Mouse (Mus musculus) right cerebral cortex, postnatal 36 days (tissue): ENCODE data around the gene Fam120b.

Source experiments
- DNase-seq, 2 experiments: peaks; one replicate each; pipeline ENCODE4 v3.0.0; 2022; ENCODE audit warnings: low spot score in 2 of 2, mixed read lengths in 1 of 2

Fam120b gene

DNA sequence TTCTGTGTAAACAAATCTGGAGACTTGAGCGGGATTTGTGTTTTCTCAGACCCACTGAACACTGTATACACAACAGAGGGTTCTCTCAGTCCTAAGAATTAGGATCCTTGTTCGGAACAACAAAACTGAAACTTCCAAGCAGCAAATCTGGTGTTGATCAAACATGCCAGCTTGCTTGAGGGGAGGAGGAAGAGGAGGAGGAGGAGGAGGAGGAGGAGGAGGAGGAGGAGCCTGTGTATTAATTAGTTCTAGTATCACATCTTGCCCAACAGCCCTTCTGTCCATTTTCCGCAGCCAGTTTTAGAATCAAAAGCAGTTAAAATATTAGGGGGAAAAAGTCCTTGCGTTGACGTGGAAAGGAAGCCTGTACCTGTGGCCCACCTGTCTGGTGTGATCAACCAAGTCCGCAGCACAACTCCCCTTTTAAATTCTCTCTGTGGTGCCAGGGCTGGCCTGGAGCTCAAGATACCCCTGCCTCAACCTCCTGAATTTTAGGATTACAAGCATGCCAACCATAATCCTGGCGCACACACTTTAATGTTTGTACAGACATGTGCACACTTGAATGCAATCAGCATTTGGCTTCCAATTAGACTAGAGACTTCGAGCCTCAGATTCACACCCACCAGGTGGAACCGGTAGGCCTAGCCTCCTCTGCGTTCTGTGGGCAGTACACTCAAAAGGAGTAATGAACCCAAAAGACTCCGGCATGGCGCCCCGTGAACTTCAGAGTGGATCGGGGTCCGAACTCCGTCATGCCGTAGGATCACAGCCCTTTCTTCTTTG is 16.1 kb upstream of the Fam120b start:
- no peak for DNase-seq

DNA sequence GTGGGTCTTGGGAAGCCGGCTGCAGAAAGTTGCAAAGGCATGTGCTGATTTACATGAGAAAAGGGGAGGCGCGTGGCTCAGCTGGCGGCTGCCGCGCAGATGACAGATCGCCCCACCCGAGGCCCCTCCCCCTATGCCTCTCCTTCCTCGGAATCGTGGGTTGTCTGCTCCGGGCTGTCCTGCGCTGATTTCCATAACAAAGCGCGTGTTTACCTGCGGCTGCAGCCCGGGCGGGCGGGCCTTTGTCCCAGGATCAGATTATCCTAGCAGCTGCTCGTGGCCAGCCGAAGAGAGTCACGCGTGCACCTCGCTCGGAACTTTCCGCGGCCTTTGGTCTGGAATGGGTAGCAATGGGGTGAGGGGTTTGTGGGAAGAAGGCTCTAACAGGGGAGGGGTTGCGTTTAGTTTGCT is 15.4 kb upstream of the Fam120b start:
- peak in 1 of 2 experiments; percentile 47 for DNase-seq

DNA sequence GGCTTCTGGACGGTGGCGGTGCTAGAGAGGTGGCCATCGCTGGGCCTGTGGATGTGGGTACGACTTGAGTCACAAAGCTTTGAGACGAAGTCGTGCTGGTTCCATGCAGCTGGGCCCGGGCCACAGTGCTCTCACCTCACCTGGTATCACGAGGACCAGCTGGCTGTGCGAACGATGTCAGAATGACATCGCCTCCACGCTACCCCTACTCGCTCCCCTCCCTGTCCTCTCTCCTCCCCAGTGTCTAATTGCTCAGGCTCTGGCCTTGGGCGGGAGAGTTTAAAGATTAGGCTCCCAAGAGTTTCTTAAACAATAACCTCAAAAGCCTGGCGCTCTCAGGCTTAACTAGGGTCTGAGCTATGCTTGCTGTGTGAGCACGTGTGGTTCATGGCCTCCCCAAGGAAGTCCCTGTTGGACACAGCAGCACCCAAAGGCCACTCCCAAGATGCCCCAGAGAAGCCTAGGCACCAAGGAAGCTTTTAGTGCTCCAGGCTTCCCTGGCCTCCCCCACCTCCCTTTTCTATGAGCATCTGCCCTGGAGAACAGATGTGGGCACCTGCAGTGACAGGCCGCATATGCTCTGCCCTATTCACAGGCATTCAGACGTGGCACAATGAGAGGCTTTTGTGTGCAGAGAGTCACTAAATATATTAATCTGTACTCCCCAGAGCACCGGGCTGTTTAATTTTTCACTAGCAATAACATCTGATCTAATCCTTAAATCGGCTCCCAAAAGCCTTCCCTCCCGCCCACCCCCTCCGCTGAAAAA is 14.7 kb upstream of the Fam120b start:
- DNase-seq, result no peak

DNA sequence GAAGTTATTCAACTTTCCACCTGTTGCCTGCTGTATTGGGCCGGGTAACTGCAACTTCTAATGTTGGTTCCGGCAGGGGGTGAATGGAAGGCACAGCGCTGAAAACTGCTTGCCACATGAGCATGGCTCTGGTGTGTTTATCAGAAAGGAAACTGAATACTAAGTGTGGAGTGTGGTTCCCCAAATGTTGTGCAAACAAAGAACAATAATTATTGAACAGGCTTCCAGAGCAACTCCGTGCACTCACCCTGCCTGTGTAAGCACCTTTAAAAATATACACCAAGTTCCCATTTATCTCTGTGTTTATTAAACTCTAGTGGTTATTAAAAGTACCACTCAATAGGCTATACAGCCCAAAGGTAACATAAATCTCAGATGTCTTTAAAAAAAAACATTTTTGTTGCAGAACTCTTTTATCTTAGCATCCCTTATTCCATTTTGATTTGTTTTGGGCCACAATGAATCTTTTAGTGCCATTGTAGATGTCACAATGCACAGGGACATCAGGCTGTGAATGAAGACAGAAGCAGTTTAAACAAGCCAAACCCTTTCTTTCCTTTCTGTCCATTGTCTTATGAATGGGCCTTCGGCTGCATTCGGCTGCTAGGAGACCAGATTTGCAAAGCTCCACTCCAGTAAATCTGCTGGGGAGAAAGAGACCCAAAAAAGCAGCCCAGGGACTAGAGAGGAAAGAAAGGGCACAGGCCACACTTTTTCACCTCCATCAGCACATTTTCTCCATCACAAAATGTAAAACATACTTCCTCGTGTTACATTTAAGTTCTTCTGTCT is 13.9 kb upstream of the Fam120b start:
- no peak for DNase-seq

DNA sequence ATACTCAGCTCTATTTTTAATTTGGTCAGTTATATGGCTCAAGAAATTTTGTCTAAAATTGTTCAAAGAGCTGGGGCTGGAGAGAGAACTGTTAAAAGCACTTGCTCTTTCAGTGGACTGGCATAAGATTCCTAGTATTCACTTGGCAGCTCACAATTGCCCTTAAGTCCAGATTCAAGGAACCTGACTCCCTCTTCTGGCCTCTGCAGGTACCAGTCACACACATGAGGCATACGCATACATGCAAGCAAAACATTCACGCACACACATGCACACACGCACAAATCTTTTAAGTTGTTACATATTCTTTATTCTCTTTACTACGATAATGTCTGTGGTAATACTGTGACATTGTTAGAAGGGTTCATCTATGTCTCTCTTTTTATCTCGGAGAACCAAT is 12.6 kb upstream of the Fam120b start:
- no peak for DNase-seq

DNA sequence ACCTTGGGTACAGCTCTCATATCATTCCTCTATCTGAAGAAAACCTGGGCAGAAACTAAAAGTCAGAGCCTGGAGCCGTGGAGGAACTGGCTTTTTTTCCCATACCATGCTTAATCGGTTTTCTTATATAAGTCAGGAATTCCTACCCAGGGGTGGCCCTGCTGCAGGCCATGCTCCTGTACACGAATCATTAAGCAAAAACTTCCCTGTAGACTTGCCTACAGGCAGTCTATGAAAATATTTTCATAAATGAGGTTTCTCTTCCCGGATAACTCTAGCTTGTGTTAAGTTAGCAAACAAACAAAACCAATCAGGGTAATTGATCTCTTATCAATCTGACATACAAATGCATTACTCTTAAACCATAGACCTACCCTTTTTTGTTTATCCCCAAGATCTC is 7.1 kb upstream of the Fam120b start:
- no peak for DNase-seq

DNA sequence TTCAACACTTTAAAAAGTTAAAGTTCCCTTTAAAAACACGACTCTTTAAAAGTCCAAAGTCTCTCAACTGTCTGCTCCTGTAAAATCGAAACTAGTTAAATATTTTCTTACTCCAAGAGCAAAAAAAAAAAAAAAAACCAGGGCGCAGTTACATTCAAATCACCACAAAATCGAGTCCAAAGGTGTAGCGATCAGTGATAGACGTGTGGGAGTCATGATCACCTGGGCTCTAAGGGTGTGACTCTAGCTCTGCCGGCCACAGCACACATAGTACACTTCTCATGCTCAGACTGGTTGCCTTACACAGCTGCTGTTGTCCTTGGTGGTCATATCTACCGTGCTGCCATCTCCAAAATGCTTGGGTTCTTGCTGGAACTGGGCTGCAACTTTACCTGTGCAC is 6.6 kb upstream of the Fam120b start:
- DNase-seq, result no peak

DNA sequence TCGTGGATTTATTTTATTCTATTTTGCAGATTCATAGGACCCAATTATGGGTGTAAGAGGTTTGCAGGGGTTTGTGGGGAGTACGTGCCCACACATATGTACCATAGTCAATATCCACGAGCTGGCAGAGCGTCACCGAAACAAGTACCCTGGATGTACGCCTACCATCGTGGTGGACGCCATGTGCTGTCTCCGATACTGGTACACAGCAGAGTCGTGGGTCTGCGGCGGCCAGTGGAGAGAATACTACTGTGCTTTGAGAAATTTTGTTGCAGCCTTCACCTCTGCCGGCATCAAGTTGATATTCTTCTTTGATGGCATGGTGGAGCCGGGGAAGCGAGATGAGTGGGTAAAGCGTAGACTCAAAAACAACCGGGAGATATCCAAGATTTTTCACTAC is 5.7 kb downstream of the Fam120b start:
- DNase-seq, result no peak

DNA sequence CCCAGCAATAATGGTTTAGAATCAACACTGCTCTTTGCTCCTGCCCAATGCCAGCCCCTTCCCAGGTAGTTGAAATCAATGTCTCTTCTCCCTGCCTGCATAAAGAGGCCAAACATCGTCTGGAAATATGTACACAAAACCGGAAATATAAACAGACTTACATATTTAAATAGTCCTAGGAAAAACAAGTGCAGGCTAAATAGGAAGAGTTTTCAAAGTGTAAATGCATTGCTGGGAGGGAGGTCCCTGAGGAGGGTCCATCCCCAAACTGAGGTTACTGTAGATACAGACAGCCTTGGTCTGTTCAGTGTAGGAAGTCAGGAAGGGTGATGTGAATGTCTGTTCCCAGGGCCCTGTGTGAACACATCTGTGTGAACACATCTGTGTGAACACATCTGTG is 10.6 kb downstream of the Fam120b start:
- DNase-seq, result no peak

DNA sequence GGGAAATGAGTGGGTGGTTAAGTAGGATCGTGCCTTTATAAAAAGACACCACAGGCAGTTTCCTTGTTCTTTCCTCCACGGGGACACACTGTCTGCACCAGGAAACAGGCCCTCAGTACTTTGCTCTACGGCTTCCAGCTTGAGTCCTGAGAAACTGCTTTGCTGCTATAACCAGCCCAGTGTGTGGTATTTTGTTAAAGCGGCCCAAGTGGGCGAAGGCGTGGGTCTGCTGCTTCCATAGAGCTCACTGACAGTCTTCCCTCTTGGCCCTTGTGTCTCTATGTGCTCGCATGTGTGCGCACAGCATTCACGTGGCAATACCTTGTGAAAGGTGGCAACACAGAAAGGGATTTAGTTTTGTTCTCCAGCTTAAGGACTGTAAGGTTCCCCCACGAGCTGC is 13.3 kb downstream of the Fam120b start:
- DNase-seq, result peak; percentile 40 to 73

DNA sequence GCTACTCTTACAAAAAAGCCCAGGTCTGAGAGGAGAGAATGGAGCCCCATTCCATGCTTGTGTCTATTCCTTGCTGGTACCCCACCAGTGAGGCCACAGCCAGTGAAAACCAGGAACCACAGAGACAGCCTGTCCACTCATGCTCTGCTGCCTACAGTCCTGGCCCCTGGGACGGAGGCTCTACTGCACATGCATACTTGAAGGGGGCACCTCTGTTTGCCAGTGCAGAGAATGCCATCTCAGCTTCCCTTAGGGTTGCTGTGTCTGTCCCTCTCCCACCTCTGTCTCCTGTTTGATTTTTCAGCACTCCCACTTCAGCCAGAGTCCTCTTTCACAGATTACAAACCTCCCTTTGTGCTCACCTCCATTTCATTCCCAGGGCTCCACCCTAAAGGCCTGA is 14.9 kb downstream of the Fam120b start:
- DNase-seq, result no peak

DNA sequence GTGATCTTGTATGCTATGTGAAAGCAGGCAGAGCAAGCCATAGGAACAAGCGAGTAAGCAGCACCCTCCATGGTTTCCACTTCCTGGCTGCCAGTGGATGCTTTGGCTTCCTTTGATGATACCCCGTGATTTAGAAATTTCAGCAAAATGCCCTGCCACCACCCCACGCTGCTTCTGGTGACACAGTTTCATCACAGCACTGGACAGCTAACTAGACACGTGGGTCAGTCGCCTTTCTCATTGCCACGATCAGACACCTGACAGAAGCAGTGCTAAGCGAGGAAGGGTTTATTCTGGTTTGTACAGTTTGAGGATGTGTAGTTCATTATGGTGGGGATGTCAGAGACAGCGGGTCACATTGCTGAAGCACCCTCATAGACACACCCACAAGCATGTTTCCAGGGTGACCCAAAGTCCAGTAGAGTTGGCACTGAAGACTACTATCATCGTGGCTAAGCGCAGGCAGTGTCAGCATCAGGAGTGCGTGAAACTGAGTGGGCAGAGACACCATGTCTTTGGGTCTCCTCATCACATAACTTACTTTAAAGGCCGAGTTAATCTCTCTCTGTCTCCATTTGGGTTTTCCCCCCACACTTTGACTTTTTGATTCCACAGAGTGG is 20.7 kb downstream of the Fam120b start:
- DNase-seq, result no peak

DNA sequence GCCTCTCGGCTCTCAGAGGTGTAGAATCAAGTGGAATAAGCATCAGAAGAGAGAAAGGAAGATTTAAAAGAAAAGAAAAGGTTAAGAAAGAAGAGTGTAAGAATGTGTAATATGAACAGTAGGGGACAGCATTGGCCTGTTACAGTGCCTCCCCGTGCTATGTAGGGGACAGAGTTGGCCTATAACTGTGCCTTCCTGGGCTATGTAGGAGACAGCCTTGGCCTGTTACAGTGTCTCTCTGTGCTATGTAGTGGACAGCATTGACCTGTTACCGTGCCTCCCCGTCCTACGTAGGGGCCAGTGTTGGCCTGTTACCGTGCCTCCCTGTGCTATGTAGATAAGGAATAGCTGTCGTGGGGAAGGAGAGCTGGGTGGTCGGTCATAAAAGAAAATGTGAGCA is 23.5 kb downstream of the Fam120b start:
- DNase-seq, result no peak

DNA sequence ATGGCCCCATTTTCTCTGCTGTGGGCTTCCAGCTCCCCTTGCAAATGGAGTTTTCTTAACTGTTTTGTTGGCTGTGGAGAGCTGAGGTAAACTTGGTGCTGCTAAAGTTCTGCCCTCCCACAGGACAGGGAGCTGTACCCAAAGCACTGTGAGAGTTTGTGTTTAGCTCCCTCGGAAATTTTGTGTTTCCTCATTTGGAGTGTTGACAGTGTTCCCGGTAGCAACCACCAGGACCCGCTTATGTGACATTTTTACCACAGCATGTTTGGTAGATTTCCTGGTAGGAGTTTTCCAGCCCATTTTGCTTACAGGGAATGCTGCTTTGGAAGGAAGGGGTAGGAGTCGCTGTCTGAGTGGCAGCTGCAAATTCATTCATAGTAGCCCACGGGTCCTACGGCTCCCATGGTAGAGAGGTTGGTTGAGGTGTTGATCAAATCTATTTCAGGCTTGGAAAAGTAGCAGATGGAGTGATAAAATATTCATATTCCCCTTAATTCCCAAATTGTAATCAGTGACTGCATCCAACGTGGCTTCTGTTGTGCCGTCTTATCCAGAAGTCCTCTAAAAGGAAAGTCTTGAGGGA is 24.1 kb downstream of the Fam120b start:
- peak in 1 of 2 experiments; percentile 37 for DNase-seq

DNA sequence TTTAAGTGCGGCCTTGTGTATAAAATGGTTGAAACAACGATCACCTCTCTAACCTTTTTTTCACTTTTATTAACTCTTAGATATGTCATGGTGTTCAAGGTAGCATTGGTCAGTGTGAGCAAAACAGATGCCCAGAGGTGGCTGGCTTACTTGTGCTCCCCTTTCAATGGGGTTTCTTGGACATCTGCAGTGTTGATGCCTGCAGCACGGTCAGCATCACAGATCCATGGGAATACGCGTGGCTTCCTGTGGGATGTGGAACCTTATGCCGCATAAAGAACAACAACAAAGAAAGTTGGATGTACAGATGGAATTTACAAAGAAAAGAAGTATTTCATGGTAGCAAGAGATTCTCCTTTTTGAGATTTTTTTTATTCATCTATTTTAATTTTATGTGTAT is 25.4 kb downstream of the Fam120b start:
- no peak for DNase-seq

DNA sequence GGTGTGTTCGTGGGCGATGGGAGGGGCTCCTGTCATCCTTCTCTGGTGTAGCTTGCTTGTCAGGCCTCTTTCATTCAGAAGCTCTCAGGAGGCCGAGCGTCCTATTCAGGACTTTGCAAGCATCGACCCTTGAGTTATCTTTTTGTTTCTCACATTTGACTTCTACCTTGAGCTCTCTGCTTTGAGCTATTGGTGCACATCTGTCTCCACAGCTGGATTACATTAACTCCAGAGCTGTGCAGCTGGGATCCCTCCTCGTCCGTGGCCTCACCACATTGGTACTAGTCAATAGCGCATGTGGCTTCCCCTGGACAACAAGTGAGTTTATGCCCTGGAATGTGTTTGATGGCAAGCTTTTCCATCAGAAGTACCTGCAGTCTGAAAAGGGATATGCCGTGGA is 26.7 kb downstream of the Fam120b start:
- DNase-seq, result no peak

DNA sequence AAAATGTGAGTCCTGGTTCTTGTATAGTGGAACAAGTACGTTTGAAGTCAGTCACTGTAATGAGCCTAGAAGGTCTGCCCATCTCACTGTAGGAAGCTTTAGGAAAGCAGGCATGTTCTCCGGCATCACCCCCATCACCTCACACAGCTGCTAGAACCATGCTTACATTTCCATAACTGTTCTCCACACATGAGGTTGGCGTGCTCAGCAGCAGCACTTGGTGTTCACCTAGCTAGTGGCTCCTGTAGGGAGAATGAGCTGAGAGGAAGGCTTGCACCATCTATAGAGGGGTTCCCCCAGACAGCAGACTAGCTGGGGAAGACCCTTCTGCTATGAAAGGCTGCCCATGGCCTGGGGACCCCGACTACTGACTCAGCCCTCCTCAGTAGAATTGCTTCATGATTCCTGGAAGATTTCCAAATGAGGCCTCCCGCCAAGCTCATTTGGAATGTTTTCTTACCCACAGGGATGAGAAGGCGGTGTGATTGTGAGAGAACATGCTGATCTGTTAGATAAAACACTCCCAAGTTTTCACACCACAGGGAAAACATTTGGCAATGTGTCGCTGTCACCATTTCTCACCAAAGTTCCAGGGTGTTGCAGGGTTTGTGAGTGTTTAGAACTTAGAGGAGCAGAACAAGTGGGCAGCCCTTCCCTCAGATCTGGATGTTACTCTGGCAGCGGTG is 27.2 kb downstream of the Fam120b start:
- peak; percentile 73 to 85 for DNase-seq

DNA sequence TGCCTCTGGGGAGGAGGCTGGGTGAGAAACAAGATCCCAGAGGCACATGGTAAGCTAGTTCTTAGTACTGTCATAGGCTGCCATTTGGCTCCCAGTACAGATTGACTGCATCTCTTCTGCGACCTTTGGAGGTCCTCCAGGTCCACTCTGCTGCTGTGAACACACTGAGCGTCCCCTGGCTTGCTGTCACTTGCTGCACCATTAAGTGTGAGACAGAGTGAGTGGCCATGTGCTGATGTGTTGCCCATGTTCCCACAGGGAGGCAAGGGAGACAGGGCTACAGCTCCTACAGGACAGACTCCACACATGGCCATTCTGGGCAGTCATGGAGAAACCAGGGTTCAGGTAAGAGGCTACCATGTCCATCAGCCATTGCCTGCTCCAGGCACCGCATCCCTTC is 29.9 kb downstream of the Fam120b start:
- no peak for DNase-seq

DNA sequence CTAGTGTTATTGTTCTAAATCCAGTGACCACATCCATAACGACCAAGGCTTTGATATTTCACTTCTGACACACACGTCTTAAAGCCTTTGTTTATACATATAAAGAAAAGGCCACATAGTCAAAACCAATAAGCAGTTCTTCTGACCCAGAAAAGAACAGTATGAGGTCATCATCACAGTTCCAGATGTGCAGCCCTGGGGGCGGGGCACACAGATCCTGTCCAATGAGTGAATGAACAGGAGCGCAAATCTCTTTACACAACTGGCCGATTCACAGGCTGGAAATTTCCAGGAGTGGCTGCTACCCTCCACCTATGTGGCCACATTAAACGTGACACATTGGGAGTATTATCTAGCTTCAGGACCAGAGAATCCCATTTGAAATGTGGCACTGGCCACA is 33.4 kb downstream of the Fam120b start:
- no peak for DNase-seq

DNA sequence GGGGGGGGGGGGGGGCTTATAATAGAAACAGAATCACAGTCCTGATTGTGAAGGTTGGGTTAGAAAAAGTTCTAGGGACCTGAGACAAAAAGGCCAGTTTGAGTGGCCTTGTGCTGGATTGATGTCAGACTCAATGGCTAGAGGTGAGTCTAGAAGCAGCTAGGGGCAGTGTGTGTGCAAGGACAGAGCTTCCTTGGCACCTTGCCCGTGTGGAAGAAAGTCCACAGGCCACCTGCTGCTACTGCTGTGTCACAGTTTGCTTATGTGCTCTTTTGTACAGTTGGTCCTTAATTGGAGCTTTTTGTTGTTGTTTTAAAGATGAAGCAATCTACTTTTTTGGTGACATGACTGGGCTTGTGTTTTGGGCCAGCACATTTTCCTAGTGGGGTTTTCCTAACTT is 33.9 kb downstream of the Fam120b start:
- no peak for DNase-seq

DNA sequence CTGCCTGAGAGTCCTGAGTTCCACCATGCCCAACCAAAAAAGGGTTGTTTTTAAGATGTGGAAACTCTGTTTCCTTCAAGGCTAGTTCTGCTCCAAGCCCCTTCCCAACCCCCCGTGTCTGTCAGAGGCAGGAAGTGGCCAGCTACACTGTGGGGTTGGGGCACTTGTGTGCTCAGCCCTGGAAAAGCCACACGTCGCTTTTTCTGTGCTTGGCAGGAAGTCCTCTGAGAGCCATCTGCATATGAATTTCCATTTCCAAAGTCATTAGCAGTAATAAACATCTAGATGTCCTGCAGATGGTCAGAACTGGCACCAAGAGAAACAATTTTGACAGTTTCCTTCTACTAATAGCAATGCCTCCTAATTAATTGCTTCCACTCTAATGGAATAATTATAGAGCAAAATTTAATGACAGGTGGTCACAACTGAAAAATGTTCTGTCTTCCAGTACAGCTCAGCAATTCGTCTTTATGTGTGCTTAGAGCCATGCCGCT is 35.1 kb downstream of the Fam120b start:
- DNase-seq, result no peak
